Mouse (Mus musculus): ENCODE data around the gene 2900011O08Rik.

- TF ChIP-seq EP300 (IDR thresholded peaks at IDR 0.05; ENCODE audit: insufficient read depth, low read depth, low read length) (no peak), CTCF (IDR thresholded peaks at IDR 0.05) (no peak)
These were observed 21.7 kb downstream of the 2900011O08Rik start for GRCm38 (mm10) chr16:14008081-14008480.
